Mouse (Mus musculus): ENCODE measurements around the gene Pam16.
A peak's percentile ranks its signal among the peaks of the same experiment; 100 is the strongest.

Gene Pam16

GRCm38 (mm10) chr16:4645867-4646266, 21.1 kb upstream of the Pam16 start:
- DNase-seq, result no peak

- DNase-seq, result peak; percentile 85
These were observed 19.1 kb upstream of the Pam16 start for GRCm38 (mm10) chr16:4643670-4644419.

GRCm38 (mm10) chr16:4642937-4643336, 18.1 kb upstream of the Pam16 start:
- no peak for DNase-seq

- peak; percentile 53 for DNase-seq
These were observed 17.4 kb upstream of the Pam16 start for GRCm38 (mm10) chr16:4642190-4642589.

- DNase-seq, result no peak
These were observed 16.5 kb upstream of the Pam16 start for GRCm38 (mm10) chr16:4641119-4641838.

- DNase-seq, result no peak
These were observed 15.6 kb upstream of the Pam16 start for GRCm38 (mm10) chr16:4640267-4641005.

- DNase-seq, result peak; percentile 71
These were observed 15.0 kb upstream of the Pam16 start, which contains the start of the genes Vasn and Dnaja3 for GRCm38 (mm10) chr16:4639831-4640237. Vasn (plus strand) TSS chr16:4639941. Dnaja3 (plus strand) TSS chr16:4639989.

GRCm38 (mm10) chr16:4638891-4639390, 14.2 kb upstream of the Pam16 start:
- DNase-seq, result no peak

GRCm38 (mm10) chr16:4635760-4636159, 11.0 kb upstream of the Pam16 start:
- no peak for DNase-seq

GRCm38 (mm10) chr16:4634681-4635080, 9.9 kb upstream of the Pam16 start:
- DNase-seq, result no peak

GRCm38 (mm10) chr16:4633661-4634060, 8.9 kb upstream of the Pam16 start:
- no peak for DNase-seq

- DNase-seq, result no peak
These were observed 7.3 kb upstream of the Pam16 start for GRCm38 (mm10) chr16:4632050-4632449.

- DNase-seq, result no peak
These were observed 5.2 kb upstream of the Pam16 start for GRCm38 (mm10) chr16:4629950-4630349.

- DNase-seq, result no peak
These were observed 4.2 kb upstream of the Pam16 start for GRCm38 (mm10) chr16:4628898-4629419.

GRCm38 (mm10) chr16:4627105-4627504, 2.3 kb upstream of the Pam16 start:
- no peak for DNase-seq

- no peak for DNase-seq
These were observed 714 bp downstream of the Pam16 start for GRCm38 (mm10) chr16:4624074-4624473.

- DNase-seq, result no peak
These were observed 8.0 kb downstream of the Pam16 start for GRCm38 (mm10) chr16:4616829-4617228.

- no peak for DNase-seq
These were observed 9.5 kb downstream of the Pam16 start for GRCm38 (mm10) chr16:4615297-4615696.

- no peak for DNase-seq
These were observed 10.1 kb downstream of the Pam16 start for GRCm38 (mm10) chr16:4614639-4615038.

GRCm38 (mm10) chr16:4613736-4614135, 11.1 kb downstream of the Pam16 start:
- DNase-seq, result no peak

GRCm38 (mm10) chr16:4611676-4612075, 13.1 kb downstream of the Pam16 start:
- no peak for DNase-seq

GRCm38 (mm10) chr16:4611193-4611592, 13.6 kb downstream of the Pam16 start:
- no peak for DNase-seq

GRCm38 (mm10) chr16:4608532-4609059, 16.2 kb downstream of the Pam16 start:
- DNase-seq, result no peak
